Mouse (Mus musculus): ENCODE data around the gene Drap1. TPM values are rescaled to one million over a fixed set of nuclear protein-coding genes. Genes with fewer than 3 reads are reported as not detected.

Drap1 gene
- total RNA-seq, 2 experiments from 2014 or later, result 587 to 651 TPM

- DNase-seq (ENCODE audit: low spot score), result no peak
Observed at GRCm38 (mm10) chr19:5451766-5452165, 27.0 kb upstream of the Drap1 start.

GRCm38 (mm10) chr19:5449673-5450072, 24.9 kb upstream of the Drap1 start:
- no peak for DNase-seq (ENCODE audit: low spot score)

- no peak for DNase-seq (ENCODE audit: low spot score)
Observed at GRCm38 (mm10) chr19:5448354-5449150, 23.8 kb upstream of the Drap1 start.

GRCm38 (mm10) chr19:5447515-5448353, 23.0 kb upstream of the Drap1 start, which contains the start of gene Fosl1:
TSS of gene Fosl1 (plus strand) at chr19:5447547.
- peak; percentile 45 for DNase-seq (ENCODE audit: low spot score)

- no peak for DNase-seq (ENCODE audit: low spot score)
Observed at GRCm38 (mm10) chr19:5445747-5446146, 21.0 kb upstream of the Drap1 start.

GRCm38 (mm10) chr19:5444954-5445353, 20.2 kb upstream of the Drap1 start:
- no peak for DNase-seq (ENCODE audit: low spot score)

- no peak for DNase-seq (ENCODE audit: low spot score)
Observed at GRCm38 (mm10) chr19:5444371-5444908, 19.7 kb upstream of the Drap1 start.

GRCm38 (mm10) chr19:5433951-5434350, 9.2 kb upstream of the Drap1 start:
- DNase-seq (ENCODE audit: low spot score), result no peak

GRCm38 (mm10) chr19:5432992-5433852, 8.4 kb upstream of the Drap1 start:
- DNase-seq (ENCODE audit: low spot score), result peak; percentile 47

- DNase-seq (ENCODE audit: low spot score), result peak; percentile 54
Observed at GRCm38 (mm10) chr19:5431911-5432464, 7.2 kb upstream of the Drap1 start.

GRCm38 (mm10) chr19:5430408-5430807, 5.6 kb upstream of the Drap1 start:
- DNase-seq (ENCODE audit: low spot score), result no peak

GRCm38 (mm10) chr19:5429806-5430205, 5.0 kb upstream of the Drap1 start:
- DNase-seq (ENCODE audit: low spot score), result peak; percentile 86

- no peak for DNase-seq (ENCODE audit: low spot score)
Observed at GRCm38 (mm10) chr19:5429219-5429618, 4.4 kb upstream of the Drap1 start.

- peak; percentile 59 for DNase-seq (ENCODE audit: low spot score)
Observed at GRCm38 (mm10) chr19:5428083-5428482, 3.3 kb upstream of the Drap1 start.

- no peak for DNase-seq (ENCODE audit: low spot score)
Observed at GRCm38 (mm10) chr19:5426640-5427290, 2.0 kb upstream of the Drap1 start.

- DNase-seq (ENCODE audit: low spot score), result no peak
Observed at GRCm38 (mm10) chr19:5425906-5426565, 1.3 kb upstream of the Drap1 start.

- DNase-seq (ENCODE audit: low spot score), result peak; percentile 78
Observed at GRCm38 (mm10) chr19:5424092-5424781, 542 bp downstream of the Drap1 start.

GRCm38 (mm10) chr19:5423561-5423960, 1.2 kb downstream of the Drap1 start:
- DNase-seq (ENCODE audit: low spot score), result no peak

- no peak for DNase-seq (ENCODE audit: low spot score)
Observed at GRCm38 (mm10) chr19:5422895-5423443, 1.8 kb downstream of the Drap1 start.
